Mouse (Mus musculus) hindbrain, embryonic 16.5 days (tissue): ENCODE results near the gene Asap3. TPM values are rescaled to one million over a fixed set of nuclear protein-coding genes. Genes with fewer than 3 reads are reported as not detected.
A peak's percentile ranks its signal among the peaks of the same experiment; 100 is the strongest.

Experiments used
- ATAC-seq: fragments of 200-750 bp; cut with Nextera tagmentation; 2 replicates; pipeline ENCODE4 v1.8.0; 2017; ENCODE audit warnings: moderate TSS enrichment, moderate library complexity
- H3K27ac ChIP-seq: fragments of 300-500 bp; sonication (generic); 2 replicates; pipeline ENCODE4 v1.5.1; 2014; ENCODE audit warnings: low read depth, mild to moderate bottlenecking, control low read depth, low read length, moderate library complexity
- H3K27me3 ChIP-seq: fragments of 300-500 bp; sonication (generic); replicated peaks from 2 replicates; pipeline ENCODE4 v1.6.1; 2014; ENCODE audit warnings: low read length; ENCODE audit not compliant: control insufficient read depth, insufficient read depth
- H3K36me3 ChIP-seq: fragments of 300-500 bp; sonication (generic); 2 replicates; pipeline ENCODE4 v1.6.1; 2014; ENCODE audit warnings: mild to moderate bottlenecking, low read length, moderate library complexity, mixed read lengths; ENCODE audit not compliant: control insufficient read depth, insufficient read depth
- H3K4me1 ChIP-seq: fragments of 300-500 bp; sonication (generic); 2 replicates; pipeline ENCODE4 v1.6.1; 2014; ENCODE audit warnings: low read depth, low read length; ENCODE audit not compliant: control insufficient read depth, insufficient read depth
- H3K4me2 ChIP-seq: fragments of 300-500 bp; sonication (generic); 2 replicates; pipeline ENCODE4 v1.6.1; 2014; ENCODE audit warnings: mild to moderate bottlenecking, low read length, control low read depth, moderate library complexity
- H3K4me3 ChIP-seq: fragments of 300-500 bp; sonication (generic); 2 replicates; pipeline ENCODE4 v1.5.1; 2014; ENCODE audit warnings: mild to moderate bottlenecking, low read length, control low read depth, moderate library complexity
- H3K9ac ChIP-seq: fragments of 300-500 bp; sonication (generic); 2 replicates; pipeline ENCODE4 v1.6.1; 2014; ENCODE audit warnings: low read depth, mild to moderate bottlenecking, control low read depth, low read length, moderate library complexity
- H3K9me3 ChIP-seq: fragments of 300-500 bp; sonication (generic); 2 replicates; pipeline ENCODE4 v1.6.1; 2014; ENCODE audit warnings: mild to moderate bottlenecking, low read length, moderate library complexity; ENCODE audit not compliant: control insufficient read depth
- WGBS: fragments of 180-500 bp; shearing (Covaris S2); extraction: QIAGEN DNeasy Blood & Tissue Kit; methylation state at CpG from one replicate; pipeline ENCODE4 v1.1.7; 2014; 5-methylcytosine and 5-hydroxymethylcytosine counted together
- polyA plus RNA-seq: library from polyadenylated mRNA; unstranded; fragments of >200 nt; fragmentation: Nextera tagmentation; extraction: Ambion mirVana; gene quantifications from 2 replicates; pipeline ENCODE4 v1.2.1, GENCODE M21; 2015

Gene Asap3
- polyA plus RNA-seq, 1 experiment from 2014 or later: 6.2 TPM

- 32% methylated on average over 66 of the region's 66 CpGs for WGBS
- Histone ChIP-seq H3K9ac (no peak overlapping the region; the same call in 1 of the 2 replicates), H3K4me2 (peak overlapping the region; percentile 29; the same call in 1 of the 2 replicates), H3K9me3 (peaks cover 2% of the 10 kb centered on the region), H3K4me1 (peaks cover 21% of the 10 kb centered on the region), H3K27me3 (no peaks in the 10 kb centered on the region; the same call in 1 of the 2 replicates), H3K36me3 (peaks cover 51% of the 10 kb centered on the region), H3K27ac (no peak overlapping the region), H3K4me3 (no peak overlapping the region)
- no peak for ATAC-seq
These were observed 84.0 kb downstream of the Asap3 start for GRCm38 (mm10) chr4:136289918-136290780.

GRCm38 (mm10) chr4:136290781-136291595, 84.8 kb downstream of the Asap3 start:
- ATAC-seq: no peak
- Histone ChIP-seq H3K4me2 (peak overlapping the region; percentile 29; the same call in 1 of the 2 replicates), H3K9me3 (peaks cover 2% of the 10 kb centered on the region), H3K4me1 (peaks cover 21% of the 10 kb centered on the region), H3K36me3 (peaks cover 51% of the 10 kb centered on the region), H3K9ac (no peak overlapping the region; the same call in 1 of the 2 replicates), H3K27ac (no peak overlapping the region), H3K27me3 (no peaks in the 10 kb centered on the region; the same call in 1 of the 2 replicates), H3K4me3 (no peak overlapping the region)
- WGBS: 25% methylated on average over 39 of the region's 39 CpGs

- no peak for ATAC-seq
- H3K4me3 ChIP-seq: no peak overlapping the region
- H3K27ac ChIP-seq: no peak overlapping the region
- H3K9ac ChIP-seq: no peak overlapping the region
- 85% methylated on average over 6 of the region's 6 CpGs for WGBS
- H3K9me3 ChIP-seq: peaks cover 2% of the 10 kb centered on the region
- H3K27me3 ChIP-seq: no peaks in the 10 kb centered on the region; the same call in 1 of the 2 replicates
- H3K36me3 ChIP-seq: peaks cover 53% of the 10 kb centered on the region
- H3K4me2 ChIP-seq: no peak overlapping the region
- peaks cover 17% of the 10 kb centered on the region for H3K4me1 ChIP-seq
These were observed 85.5 kb downstream of the Asap3 start for GRCm38 (mm10) chr4:136291692-136292091.

Other genes with a start within 250 kb of the Asap3 start
- 49.4 and 50.1 TPM in 2 replicates for gene Gale, start 242.6 kb upstream of the Asap3 start, polyA plus RNA-seq
- gene Lypla2, start 233.7 kb upstream of the Asap3 start, polyA plus RNA-seq: 225 and 229 TPM in 2 replicates
- 60.6 and 67.1 TPM in 2 replicates for gene Pithd1, start 219.1 kb upstream of the Asap3 start, polyA plus RNA-seq
- 25.0 and 27.1 TPM in 2 replicates for gene Eloa, start 184.6 kb upstream of the Asap3 start, polyA plus RNA-seq
- gene Rpl11, start 152.9 kb upstream of the Asap3 start, polyA plus RNA-seq: 233 and 244 TPM in 2 replicates
- gene Id3, start 62.9 kb upstream of the Asap3 start, polyA plus RNA-seq: 214 and 226 TPM in 2 replicates
- gene E2f2, start 34.0 kb upstream of the Asap3 start, polyA plus RNA-seq: 3.4 TPM in 2 replicates
- 2.1 and 3.5 TPM in 2 replicates for gene Tcea3, start 41.4 kb downstream of the Asap3 start, polyA plus RNA-seq
- gene Zfp46, start 78.3 kb downstream of the Asap3 start, polyA plus RNA-seq: 35.2 and 44.8 TPM in 2 replicates
- 166 and 174 TPM in 2 replicates for gene Hnrnpr, start 104.6 kb downstream of the Asap3 start, polyA plus RNA-seq
- gene Htr1d, start 217.2 kb downstream of the Asap3 start, polyA plus RNA-seq: 3.7 and 4.7 TPM in 2 replicates